Mouse (Mus musculus): ENCODE results near the gene Tgfbr2.
"Not testable (repeated sequence)": the region's sequence is repeated elsewhere in the genome, so short reads cannot be mapped to it uniquely, and the experiment has no call there.

Tgfbr2 gene

DNA sequence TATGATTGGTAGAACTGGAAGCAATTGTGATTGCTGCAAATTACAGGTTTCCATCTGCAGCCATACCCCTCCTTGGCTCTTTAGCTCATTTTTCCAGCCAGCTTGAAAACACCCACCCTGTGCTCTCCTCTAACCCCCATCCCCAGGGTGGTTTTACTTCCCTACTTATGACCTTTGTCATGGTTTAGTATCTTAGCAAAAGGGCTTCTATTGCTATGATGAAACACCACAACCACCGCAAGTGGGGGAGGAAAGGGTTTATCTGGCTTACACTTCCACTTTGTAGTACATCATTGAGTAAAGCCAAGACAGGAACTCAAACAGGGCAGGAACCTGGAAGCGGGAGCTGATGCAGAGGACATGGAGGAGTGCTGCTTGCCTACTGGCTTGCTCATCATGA is 97.7 kb downstream of the Tgfbr2 start:
- intact Hi-C loops (cut with DNase I): no loop called here

- intact Hi-C loops (cut with DNase I): no loop called here
Measured at GRCm38 (mm10) chr9:116076946-116077345, 98.2 kb downstream of the Tgfbr2 start.

DNA sequence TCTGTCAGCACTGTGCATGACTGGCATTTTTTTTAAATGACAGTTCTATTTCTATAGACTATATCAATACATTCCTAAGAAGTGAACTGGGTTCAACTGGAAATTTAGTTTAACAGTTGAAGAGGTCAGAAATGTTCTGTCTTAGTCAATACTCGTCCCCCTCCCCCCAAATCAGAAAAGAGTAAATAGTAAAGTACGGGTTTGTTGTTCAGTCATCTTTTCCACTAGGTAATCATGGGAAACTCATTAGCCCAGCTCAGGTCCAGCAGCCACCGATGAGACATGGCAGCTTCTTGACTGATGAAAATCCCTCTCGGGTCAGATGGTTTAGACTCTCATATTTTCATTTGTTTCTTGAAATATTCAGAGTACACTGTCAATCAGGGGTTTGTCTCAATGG is 99.0 kb downstream of the Tgfbr2 start:
- intact Hi-C loops (cut with DNase I): no loop called here

GRCm38 (mm10) chr9:116071561-116071960 is 103.6 kb downstream of the Tgfbr2 start:
- intact Hi-C loops (cut with DNase I): not testable (repeated sequence)

GRCm38 (mm10) chr9:116064774-116065173 is 110.4 kb downstream of the Tgfbr2 start:
- intact Hi-C loops (cut with DNase I): loop anchor here (5.0 kb wide), 1 partner anchor 448 kb away; no protein-coding TSS in a partner anchor

DNA sequence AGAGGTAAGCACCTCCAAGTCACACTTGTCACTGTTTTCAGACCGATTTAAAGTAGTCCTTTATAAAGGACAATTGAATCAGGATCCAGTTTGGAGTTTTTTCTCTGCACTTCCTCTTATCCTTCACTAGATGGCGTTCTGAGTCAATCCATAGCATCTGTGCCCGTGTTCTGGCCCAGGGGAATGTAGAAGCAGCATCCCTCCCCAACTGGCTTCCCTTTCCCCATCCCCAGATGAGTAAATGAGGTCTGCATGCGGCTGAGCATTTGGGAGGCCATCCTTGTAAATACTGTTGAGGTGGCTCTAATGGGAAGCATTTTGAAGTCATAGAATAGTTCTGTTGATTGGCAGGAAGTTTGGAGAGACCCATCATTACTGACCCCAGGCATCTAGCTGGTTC is 114.5 kb downstream of the Tgfbr2 start:
- intact Hi-C loops (cut with DNase I): loop anchor here (5.0 kb wide), 1 partner anchor 452 kb away; no protein-coding TSS in a partner anchor

DNA sequence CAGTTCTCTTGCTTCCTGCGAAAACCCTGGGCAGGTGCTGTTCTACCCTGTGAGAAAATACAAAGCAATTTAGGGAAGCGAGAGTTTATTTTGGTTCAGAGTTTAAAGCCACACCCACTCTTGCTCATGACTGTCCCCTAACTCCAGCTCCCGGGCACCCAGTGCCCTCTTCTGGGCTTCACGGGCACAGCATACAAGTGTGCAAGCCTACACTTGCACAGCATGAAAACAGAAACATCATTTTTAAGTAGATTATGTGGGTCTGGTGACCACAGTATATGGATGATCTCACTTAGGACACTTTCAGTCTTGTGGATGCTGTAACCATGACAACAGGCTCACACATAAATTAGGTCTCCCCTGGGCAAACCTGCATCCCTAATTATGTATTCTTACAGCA is 116.0 kb downstream of the Tgfbr2 start:
- intact Hi-C loops (cut with DNase I): no loop called here

- intact Hi-C loops (cut with DNase I): no loop called here
Measured at GRCm38 (mm10) chr9:116058475-116058874, 116.7 kb downstream of the Tgfbr2 start.

DNA sequence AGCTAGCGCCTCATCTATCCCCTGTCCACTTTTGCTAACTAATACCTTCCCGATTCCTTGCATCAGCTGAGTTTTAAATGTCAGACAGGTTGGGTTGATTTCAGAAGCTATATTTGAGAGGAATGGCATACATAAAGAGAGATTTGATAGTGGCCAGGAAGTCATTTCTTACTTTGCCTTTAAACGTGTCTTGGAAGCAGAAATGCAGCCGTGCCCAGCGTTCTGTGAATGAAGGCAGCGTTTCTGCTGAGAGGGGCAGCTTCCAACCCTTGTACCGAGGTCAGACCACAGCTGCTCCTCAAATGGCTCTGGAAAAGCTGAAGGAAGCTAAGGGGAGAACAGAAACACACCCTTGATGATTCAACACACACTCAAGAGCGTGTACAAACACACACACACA is 121.2 kb downstream of the Tgfbr2 start:
- intact Hi-C loops (cut with DNase I): no loop called here

GRCm38 (mm10) chr9:116049985-116050384 is 125.2 kb downstream of the Tgfbr2 start:
- intact Hi-C loops (cut with DNase I): no loop called here

- intact Hi-C loops (cut with DNase I): loop anchor here (5.0 kb wide), 1 partner anchor 169 kb away; no protein-coding TSS in a partner anchor
Measured at GRCm38 (mm10) chr9:116041787-116042186, 133.4 kb downstream of the Tgfbr2 start.

GRCm38 (mm10) chr9:116041369-116041768 is 133.8 kb downstream of the Tgfbr2 start:
- intact Hi-C loops (cut with DNase I): loop anchor here (5.0 kb wide), 1 partner anchor 169 kb away; no protein-coding TSS in a partner anchor

DNA sequence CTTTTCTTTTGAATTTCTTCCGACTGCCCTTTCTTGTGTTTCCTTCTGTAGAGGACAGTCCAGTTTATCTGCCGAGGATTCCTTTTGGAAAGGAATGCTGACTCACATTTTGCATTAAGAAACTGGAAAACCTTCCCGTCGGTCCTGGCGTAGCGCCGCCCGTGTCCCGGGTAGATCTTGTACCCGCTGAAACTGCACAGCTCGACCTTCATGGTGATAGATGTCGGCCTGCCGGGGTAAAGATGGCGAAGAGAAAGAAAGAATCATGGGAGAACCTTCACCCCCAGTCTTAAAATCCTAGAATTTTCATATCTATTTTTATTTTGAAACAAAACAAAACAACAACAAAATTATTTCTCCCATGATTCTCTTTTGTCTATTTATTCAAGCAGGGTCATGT is 134.3 kb downstream of the Tgfbr2 start:
- intact Hi-C loops (cut with DNase I): loop anchor here (5.0 kb wide), 1 partner anchor 169 kb away; no protein-coding TSS in a partner anchor

DNA sequence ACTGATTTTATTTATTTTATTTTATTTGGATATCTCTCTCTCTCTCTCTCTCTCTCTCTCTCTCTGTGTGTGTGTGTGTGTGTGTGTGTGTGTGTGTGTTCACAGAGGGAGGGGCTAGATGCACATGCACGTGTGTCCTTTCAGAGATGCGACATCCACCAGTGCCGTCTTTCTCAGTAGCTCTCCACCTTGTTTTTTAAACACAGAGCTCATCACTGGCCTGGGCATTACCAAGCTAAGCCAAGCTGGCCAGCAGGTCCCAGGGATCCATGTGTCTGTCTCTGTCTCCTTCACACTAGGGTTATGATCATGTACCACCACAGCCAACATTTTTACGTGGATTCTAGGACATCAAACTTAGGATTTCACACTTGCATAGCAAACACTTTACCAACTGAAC is 135.2 kb downstream of the Tgfbr2 start:
- intact Hi-C loops (cut with DNase I): loop anchor here (5.0 kb wide), 1 partner anchor 168 kb away; no protein-coding TSS in a partner anchor

- intact Hi-C loops (cut with DNase I): no loop called here
Measured at GRCm38 (mm10) chr9:116038275-116038674, 136.9 kb downstream of the Tgfbr2 start.
